Mouse (Mus musculus) gonadal fat pad, adult 2 months (tissue): ENCODE data around the gene Actr1a. TPM values are rescaled to one million over a fixed set of nuclear protein-coding genes. Genes with fewer than 3 reads are reported as not detected.

Experiments
- DNase-seq: peaks from one replicate; pipeline ENCODE4 v3.0.0-alpha.2; 2012; ENCODE audit warnings: low read depth
- polyA plus RNA-seq: library from polyadenylated mRNA; depleted of rRNA; stranded (reverse); fragments of >200 nt; gene quantifications from 2 replicates; pipeline ENCODE4 v1.2.3, GENCODE M21; 2012

Gene Actr1a
- polyA plus RNA-seq, 1 experiment, result 126 TPM

DNA sequence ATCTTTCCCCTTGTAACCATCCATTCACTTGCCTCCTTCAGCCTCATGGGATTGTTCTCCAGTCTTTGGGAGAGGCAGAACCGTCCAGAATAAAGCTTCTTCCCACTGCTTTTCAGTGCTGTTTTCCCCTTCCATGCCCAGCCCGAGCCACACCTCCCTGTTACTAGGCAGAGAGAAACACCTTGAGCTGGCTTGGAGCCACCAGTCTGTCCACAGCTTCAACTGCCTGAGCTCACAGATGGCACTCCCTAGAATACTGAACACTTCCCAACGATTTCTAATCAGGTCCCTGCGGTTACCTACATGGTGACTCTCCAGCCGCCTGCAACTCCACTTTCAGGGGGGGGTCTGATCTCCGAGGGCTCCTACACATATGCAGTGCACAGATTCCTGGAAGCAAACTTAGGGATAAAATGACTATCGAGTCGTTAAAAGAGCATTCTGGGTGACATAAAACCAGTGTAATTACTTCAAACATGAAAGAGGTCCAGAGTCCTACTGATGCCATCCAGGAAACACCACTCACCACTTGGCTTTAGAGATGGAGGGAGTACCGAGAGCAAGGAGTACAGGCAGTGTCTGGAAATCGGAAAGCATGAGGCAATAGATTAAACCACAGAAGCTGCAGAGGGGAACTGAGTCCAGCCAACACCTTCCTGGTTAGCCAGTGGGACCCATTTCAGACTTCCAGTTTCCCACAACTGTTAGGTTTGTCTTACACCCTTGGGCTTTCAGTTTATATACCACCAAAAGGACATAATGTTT is 45.2 kb downstream of the Actr1a start, which contains the start of gene 2310034G01Rik:
2310034G01Rik (minus strand) TSS at position 135 of the 765 bp plus-strand sequence.
- DNase-seq, result no peak

DNA sequence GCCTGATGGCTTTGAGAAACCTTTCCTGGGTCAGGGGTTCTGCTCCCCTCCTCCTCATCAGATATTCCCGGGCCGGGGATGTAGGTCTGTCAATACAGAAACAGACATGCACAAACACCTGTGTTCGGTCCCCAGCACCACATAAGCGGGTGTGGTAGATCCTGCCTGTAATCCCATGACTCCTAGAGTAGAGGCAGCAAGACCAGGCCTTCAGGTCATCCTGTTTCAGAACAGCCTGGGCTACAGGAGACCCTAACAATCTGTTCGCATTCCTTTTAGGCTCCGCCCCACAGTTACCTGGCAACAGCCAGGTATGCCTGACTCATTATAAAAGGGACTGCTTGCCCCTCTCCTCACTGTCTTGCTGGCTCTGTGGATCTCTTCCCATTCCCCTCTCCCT is 46.0 kb downstream of the Actr1a start:
- no peak for DNase-seq

DNA sequence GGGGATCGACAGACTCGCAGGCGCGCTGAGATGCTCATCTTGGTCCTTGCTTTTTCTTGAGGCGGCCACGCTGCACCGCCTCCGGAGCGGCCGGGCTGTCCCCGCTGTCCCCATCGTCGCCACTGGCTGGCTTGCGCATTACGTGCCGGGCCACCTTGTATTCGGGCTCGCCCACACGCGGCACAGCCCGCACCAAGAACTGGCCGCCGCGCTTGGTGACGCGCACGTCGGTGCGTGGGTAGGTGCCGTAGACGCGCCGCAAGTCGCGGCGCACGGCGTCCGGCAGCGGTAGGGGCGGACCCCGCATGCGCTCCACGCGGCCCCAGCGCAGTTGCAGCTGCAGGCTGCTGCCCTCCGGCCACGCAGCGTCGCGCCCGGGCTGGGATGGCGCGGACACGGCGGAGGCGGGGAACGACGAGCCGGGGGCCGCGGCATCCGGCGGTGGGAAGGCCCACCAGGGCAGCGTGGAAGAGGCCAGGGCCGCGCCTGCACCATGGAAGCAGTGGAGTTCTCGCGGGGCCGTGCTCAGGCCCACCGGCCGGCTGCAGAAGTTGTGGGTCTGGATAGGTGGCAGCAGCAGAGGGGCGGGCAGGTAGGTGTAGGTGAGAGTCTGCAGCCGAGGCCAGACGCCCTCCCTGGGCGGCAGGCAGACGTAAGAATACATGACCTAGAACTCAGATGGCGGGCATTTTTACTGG is 46.6 kb downstream of the Actr1a start:
- DNase-seq, result no peak

DNA sequence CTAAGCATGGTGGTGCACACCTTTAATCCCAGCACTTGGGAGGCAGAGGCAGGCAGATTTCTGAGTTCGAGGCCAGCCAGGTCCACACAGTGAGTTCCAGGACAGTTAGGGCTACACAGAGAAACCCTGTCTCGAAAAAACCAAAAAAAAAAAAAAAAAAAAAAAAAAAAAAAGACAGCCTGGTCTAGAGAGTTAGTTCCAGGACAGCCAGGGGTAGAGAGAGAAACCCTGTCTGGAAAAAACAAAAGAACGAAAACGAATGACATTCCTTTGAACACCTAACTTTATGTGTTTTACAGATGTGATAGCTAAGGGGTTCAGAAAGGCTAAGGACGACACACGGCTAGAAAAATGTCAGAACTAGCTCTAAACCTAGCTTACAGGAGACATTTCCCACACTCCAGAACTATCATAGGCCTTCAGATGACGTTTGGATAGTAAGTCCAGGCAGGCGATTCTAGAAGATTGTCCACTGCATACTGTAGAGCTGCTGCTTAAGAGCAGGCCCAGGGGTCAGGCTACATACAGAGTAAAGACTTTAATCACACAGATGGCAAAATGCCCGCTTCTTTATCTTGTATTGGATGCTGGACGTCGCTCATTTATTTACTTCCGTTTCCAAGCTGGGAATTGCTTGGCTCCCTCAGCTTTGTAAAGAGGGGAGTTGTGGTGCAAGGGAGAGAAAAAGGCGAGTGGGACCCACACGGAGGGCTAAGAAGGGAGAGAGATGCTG is 47.4 kb downstream of the Actr1a start:
- DNase-seq, result no peak

DNA sequence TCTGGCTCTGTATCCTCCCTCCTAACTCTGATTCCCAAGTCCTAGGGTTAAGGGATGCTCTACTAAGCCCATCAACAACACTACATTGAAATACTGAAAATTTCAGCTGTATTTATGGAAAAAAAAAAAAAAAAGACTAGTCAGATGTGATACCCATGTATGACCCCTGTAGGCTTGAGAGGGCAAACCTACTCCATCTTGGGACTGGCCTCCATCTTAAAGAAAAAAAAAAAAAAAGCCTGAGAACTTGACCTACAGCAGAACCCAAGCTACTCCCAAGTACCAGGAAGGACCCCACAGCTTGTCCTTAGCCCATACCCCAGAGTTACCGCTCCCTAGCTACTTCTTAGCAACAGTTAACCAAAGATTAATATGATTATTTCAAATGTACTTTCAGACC is 48.4 kb downstream of the Actr1a start:
- DNase-seq, result no peak

DNA sequence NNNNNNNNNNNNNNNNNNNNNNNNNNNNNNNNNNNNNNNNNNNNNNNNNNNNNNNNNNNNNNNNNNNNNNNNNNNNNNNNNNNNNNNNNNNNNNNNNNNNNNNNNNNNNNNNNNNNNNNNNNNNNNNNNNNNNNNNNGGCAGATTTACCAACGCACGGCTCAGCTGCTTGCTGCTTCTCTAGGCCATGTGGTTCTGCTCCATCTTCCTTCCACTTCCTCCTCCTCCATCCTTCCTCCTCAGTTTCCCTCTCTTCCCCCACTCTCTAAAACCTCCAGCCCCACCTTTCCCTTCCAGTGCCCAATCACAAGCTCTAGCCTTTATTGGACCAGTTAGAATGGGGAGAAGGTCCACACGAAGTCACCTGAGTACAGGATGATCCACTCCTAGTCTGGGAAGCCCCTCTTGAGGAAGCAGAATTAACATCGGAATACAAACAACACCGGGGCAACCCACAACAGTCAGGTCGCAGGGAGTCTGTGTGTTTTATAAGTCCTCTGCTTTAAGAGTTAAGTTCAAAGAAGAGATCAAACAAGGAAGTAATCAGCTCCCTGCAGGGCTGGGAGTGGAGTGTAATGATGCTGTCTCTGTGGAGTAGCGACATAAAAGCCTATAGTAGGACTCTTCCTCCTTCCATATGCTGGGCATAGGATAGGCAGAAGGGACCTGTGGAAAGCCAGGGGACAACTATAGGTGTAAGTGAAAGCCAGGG is 50.7 kb downstream of the Actr1a start:
- DNase-seq, result no peak

DNA sequence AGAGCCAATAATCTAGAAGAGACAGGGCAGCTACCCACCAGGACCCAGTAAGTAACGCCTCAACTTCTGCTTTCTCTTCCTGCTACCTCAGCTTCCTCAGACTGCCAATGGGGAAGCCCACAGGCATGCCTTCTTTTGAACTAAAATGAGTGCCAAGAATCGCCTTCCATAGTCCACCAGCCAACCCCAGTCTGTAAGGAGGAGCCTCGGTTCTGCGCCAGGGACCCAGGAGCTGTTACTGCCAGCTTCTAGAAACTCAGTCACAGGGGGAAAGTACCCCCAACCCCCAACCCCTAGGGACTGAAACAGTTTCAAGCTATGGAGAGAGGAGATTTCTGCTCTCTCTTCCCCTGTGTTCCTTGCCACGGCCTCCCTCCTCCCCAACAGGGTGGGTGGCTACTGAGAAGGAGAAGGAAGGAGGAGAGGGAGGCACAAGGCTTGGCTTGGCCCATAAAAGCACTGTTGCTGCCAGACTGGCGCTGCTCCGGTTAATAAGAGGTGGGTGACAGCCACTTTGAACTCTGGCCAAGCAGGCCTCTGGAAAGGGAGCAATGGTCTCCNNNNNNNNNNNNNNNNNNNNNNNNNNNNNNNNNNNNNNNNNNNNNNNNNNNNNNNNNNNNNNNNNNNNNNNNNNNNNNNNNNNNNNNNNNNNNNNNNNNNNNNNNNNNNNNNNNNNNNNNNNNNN is 56.1 kb downstream of the Actr1a start:
- DNase-seq, result no peak

DNA sequence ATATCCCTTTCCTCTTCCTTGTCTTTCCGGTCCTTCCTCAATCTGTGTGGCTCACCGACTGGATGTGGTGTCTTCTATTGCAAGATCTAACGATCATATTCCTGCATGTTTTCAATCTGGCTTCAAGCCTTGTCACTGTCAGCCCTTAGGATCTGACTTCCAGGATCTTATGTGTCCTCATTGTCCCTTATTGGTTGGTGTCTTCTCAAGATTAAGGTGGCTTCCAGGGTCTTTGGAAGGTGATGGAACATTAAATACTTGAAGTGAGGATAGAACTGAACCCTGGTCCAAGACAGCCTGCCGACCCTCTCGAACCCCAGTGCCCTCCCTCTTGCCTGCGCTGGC is 56.6 kb downstream of the Actr1a start:
- no peak for DNase-seq

DNA sequence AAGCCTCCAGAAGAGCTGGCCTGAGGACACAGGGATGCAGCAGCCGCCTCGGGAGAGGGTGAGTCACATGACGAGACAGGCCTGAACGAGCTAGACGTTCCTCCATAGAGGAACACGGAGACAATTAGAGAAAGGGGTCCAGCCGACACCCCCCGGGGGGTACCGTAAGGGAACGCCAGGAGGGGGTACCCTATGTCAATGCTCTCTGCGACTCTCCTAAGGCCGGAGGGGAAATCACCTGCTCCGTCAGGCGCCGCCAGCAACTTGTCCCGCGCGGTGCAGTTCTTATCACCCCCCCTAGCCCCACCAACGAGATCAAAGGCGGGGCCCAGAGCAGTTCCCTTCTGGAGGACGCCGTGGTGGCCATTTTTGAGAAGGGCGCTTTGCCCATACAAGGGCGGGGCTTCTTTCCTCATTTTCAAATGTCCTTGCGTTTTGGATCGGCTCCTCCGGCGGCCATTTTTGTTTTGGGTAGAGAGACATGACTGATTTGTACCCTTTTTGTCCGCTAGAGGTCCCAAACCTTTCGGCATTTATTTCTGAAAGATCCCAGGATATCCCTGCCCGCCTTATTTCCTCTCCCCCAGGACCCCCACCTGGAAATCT is 57.1 kb downstream of the Actr1a start, which contains the start of gene Cuedc2:
Cuedc2 (minus strand) TSS at position 372 of the 606 bp plus-strand sequence.
- DNase-seq, result no peak

DNA sequence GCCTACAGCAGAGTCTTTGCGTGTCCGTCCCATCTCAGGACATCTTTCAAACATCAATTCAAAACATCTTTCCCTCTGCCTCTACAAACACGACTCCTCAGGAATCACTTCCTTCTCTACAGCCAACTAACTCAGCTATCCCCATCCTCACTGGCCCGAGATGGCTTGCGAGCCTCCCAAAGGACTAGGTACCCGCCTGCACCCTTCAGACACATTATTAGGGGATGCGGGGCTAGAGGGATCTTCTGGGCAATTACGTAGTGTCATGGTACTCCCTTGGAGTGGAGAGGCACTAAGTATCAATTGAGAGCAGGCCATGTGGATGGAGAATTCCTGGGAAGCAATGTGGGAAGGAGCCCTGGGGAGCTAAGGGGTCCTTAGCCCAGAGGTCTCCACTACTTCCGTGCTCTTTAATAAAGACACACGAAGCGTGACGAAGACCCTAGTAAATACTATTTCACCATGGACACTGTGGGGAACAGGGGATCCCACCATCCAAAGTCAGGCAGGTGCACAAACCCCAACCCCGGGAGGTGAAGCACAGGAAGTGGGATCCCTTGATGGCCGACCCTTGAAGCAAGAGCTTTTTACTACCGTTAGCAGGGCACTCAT is 57.7 kb downstream of the Actr1a start:
- DNase-seq, result no peak

DNA sequence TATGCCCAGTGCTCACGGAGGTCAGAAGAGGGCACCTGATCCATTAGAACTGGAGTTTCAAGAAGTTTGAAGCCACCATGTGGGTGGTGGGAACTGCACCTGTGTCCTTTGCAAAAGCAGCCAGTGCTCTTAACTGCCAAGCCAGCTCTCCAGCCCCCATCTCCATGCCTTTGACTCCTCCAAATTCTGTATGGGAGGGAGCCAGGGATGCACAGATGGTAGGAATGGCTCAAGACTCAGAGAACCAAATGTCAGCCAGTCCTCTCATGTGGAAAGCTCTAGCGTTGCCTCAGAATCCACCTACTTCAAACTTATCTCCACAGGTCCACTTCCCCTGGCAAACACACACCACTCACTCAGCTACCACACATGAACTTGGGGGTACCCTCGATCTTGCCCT is 61.6 kb downstream of the Actr1a start:
- no peak for DNase-seq

DNA sequence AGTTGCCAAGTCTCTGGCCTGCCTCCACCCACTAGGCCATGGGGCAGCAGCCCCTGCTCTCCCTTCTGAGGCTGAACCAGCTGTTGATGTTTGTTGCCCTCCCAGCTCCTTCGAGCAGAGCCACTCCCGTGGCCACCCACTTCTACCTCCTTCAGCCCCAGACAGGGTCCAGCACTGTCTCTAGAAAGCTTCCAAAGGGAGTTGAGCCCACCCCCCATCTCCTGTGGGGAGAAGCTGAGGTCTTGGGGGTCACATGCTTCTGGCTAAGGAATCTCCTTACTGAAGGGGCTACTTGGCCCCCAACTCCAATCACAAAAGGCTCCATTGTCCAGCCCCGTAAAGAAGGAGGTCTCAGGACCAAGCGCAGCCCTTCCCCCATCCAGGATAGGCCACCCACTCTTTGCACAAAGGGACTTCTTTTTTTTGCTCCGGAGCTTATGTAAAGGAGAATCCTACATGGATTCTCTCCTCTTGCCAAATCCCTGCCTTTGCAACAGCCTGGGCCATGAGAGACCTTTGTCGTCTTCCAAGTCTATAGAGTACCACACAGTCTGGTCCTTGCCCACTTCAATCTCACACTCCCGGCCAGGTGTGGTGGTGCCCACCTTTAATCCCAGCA is 62.7 kb downstream of the Actr1a start:
- DNase-seq, result no peak

DNA sequence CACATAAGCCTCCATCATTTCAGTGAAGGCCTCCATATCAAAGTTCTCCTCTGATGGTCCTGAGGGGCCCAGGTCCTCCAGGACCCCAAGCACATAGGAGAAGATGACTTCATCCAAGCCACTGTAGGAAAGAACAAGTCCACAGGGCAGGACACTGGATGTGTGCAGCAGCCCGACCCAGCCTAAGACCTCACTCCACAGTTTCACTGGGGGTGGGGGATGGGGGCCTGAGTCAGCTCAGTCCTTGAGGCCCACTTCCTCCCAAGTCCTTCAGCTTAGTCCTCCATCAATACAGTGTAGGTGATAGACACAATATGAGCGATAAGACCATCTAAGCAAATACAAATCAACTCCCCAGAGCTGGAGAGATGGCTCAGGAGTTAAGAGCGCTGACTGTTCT is 63.6 kb downstream of the Actr1a start:
- no peak for DNase-seq

DNA sequence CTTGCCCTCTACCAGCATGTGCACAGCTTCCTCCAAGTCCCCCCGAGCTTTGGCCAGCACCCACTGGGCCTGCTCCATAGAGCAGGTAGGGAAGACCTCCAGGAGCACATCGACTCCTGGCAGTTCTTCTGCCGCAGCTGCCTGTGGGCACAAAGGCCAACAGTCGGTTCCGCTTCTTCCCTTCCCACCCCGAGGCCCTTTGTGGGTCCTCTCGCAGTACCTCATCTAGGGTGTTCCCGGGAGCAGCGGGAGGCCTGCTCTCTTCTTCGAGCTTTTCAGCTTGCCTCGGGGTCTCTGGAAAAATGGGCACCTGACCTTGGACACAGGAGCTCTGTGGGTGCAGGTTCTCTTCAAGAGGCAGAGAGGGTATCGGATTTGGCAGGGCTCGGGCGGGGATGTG is 64.2 kb downstream of the Actr1a start:
- DNase-seq, result no peak

DNA sequence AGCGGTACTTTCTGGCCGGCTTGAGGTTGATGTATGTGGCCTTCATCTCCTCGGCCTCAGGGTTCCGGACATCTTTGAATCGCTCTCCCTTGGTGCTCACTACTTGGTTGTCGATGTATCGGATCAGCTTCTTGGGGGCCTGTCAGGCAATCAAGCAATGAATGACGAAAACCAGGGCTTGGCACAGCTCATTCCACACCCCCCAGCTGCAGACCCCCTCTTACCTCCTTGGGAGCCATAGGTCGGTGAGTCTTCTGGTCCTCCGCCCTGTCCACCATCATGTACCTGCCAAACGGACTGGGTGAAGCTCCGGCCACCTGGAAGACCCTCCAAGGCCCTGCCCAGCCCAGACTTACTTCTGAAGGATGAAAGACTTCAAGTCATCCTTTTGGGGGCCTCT is 64.9 kb downstream of the Actr1a start:
- no peak for DNase-seq

DNA sequence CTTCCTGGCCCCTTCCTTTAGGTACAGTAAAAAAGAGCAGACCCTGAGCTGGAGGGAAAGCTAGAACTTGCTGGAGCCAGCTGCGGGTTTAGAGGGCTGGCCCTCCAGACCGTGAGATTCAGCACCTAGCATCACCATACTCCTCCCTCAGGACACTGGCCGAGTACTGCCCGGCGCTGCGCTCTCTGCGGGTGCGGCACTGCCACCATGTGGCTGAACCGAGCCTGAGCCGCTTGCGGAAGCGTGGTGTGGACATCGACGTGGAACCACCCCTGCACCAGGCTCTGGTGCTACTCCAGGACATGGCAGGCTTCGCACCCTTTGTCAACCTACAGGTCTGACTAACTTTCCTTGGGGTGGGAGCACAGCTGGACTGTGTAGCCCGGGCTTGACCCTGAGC is 65.6 kb downstream of the Actr1a start:
- DNase-seq, result no peak

DNA sequence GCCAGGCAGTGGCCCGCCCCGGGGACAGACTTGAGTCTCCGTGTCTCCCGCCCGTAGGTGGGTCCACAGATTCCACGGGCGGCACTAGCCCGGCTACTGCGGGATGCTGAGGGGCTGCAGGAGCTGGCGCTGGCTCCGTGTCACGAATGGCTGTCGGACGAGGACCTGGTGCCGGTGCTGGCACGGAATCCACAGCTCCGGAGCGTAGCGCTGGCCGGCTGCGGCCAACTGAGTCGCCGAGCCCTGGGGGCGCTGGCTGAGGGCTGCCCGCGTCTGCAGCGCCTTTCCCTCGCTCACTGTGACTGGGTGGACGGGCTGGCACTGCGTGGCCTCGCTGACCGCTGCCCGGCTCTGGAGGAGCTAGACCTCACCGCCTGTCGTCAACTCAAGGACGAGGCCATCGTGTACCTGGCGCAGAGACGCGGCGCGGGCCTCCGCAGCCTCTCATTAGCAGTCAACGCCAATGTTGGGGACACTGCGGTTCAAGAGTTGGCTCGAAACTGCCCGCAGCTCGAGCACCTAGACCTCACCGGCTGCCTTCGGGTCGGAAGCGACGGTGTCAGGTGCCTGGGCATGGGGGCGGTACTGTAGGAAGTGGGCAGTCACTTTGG is 66.4 kb downstream of the Actr1a start:
- no peak for DNase-seq

DNA sequence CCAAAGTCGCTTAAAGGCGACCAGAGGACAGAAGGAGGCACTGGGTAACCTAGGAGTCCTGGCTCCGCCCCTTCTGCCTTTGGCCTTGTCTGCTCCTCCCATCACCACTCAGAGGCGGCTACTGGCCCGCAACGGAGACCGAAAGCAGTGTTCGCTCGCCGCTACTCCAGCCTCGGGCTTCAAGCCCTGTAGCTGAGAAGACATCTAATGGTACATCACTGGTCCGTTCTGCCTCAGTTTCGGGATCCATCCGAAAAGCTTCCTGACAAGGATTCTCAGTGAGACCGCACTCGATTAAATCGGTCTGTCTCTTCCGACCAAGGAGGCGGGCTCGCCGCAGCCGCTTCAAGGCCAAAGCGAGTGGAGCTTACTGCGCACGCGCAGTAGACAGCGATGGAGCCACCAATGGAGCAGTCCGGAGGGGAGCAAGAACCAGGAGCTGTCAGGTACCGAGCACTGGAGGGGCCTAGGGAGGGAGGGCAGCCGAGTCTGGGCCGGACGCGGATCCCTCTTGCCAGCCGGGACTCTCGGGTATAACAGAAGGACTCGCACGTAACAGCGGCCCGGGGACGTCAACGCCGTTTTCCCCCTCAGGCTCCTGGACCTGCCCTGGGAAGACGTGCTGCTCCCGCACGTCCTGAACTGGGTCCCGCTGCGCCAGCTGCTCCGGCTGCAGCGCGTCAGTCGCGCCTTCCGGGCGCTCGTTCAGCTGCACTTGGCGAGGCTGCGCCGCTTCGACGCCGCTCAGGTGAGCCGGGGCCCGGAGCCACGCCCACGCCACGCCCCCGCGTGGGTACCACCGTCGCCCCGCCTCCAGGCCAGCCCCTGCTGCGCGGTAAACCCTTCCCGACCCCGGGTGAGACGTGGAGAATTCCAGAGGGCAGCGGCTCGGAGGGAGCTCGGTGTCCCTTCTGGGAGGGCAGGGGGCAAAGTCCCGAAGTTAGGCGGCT is 67.2 kb downstream of the Actr1a start, which contains the start of gene Fbxl15:
Fbxl15 (plus strand) TSS at position 104 of the 950 bp plus-strand sequence.
- DNase-seq, result no peak
